In the genomic region with DNA sequence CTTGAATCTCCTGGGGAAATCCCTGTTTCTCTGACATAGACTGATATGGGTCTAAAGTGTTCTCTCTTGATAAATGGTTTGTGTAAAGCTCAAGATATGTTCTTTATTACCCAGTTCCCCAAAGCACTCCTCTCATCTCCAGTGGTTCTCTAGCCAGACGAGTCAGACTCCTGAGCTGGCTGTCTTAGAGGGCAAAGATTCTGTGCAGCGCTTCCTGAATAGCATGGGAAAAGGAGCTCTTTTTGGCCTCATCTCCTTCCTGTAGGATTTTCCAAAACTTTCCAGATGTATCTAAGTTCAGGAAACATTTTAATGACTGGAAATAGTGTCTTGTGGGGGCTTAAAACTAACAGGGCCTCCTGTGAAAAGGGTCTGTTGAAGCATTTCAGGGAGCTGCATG, we compare ENCODE assay signal across 13 mouse cellular contexts.
A peak's percentile ranks its signal among the peaks of the same experiment; 100 is the strongest.
DNase-seq lines count a peak whose midpoint lies in the region; ATAC-seq and TF ChIP-seq lines count a peak whose summit lies in the region.
"Had no signal": no experiment of that assay in that cellular context is flagged by ENCODE, and none has a peak within 500 bp of the region (broad histone marks: within the 10 kb centered on the region; RNA-seq: fewer than 3 reads in every experiment).

No protein-coding gene starts in this region.

- H3K4me3 ChIP-seq in kidney, adult 2 months (ENCODE audit: insufficient read depth, low read depth, low read length) = no peak overlapping the region
- H3K4me3 ChIP-seq in neural tube, embryonic 13.5 days = no peak overlapping the region
- H3K4me3 ChIP-seq in heart, postnatal 0 days (ENCODE audit: low read depth, low read length) = no peak overlapping the region
- H3K4me3 ChIP-seq: layer of hippocampus, adult 2 months; megakaryocyte, embryonic 14.5 days had no signal

- no peak for TF ChIP-seq EP300 in heart, postnatal 0 days (IDR thresholded peaks at IDR 0.05; ENCODE audit: low read depth)

- no peaks in the 10 kb centered on the region for H3K36me3 ChIP-seq in kidney, adult 2 months (ENCODE audit: control insufficient read depth, insufficient read depth, low read length)
- H3K36me3 ChIP-seq in neural tube, embryonic 13.5 days = no peaks in the 10 kb centered on the region
- H3K36me3 ChIP-seq in heart, postnatal 0 days (replicated peaks; ENCODE audit: control insufficient read depth, insufficient read depth, low read length) = no peaks in the 10 kb centered on the region

- H3K4me1 ChIP-seq in kidney, adult 2 months (ENCODE audit: control insufficient read depth, insufficient read depth, low read length) = no peaks in the 10 kb centered on the region
- no peaks in the 10 kb centered on the region for H3K4me1 ChIP-seq in neural tube, embryonic 13.5 days (replicated peaks)
- no peaks in the 10 kb centered on the region for H3K4me1 ChIP-seq in heart, postnatal 0 days (ENCODE audit: control insufficient read depth, insufficient read depth)

- DNase-seq in kidney, adult 2 months = peak; percentile 55
- DNase-seq in kidney, adult 8-10 months = no peak
- no peak for DNase-seq in neural tube, embryonic 10.5 days (ENCODE audit: extremely low spot score, low spot score)
- DNase-seq in heart, postnatal 0 days (ENCODE audit: low spot score) = no peak
- DNase-seq in cerebellum, adult 18-20 months = no peak
- DNase-seq in frontal cortex, adult 2 months (ENCODE audit: extremely low spot score in 1 of 2, low spot score in 1 of 2) = no peak
- DNase-seq: cerebellum, adult 2 months; lung, adult 2 months had no signal

- no peak for ATAC-seq in neural tube, embryonic 13.5 days (ENCODE audit: low read depth)
- no peak for ATAC-seq in heart, postnatal 0 days (ENCODE audit: insufficient read depth, low read depth)
- ATAC-seq: Patski had no signal

- 0 out of 2 replicates have a peak, but pooled peaks cover 3% of the 10 kb centered on the region for H3K9me3 ChIP-seq in neural tube, embryonic 13.5 days
- 0 out of 2 replicates have a peak, but pooled peaks cover 3% of the 10 kb centered on the region for H3K9me3 ChIP-seq in heart, postnatal 0 days (replicated peaks; ENCODE audit: control insufficient read depth, low read length)

- no peaks in the 10 kb centered on the region for H3K27me3 ChIP-seq in kidney, adult 2 months (replicated peaks; ENCODE audit: control insufficient read depth, insufficient read depth, low read length)
- H3K27me3 ChIP-seq in neural tube, embryonic 13.5 days = no peaks in the 10 kb centered on the region
- no peaks in the 10 kb centered on the region for H3K27me3 ChIP-seq in heart, postnatal 0 days (ENCODE audit: control insufficient read depth, insufficient read depth, low read length)
- H3K27me3 ChIP-seq: CH12.LX, Patski had no signal

- no peak overlapping the region for H3K4me2 ChIP-seq in neural tube, embryonic 13.5 days
- no peak overlapping the region for H3K4me2 ChIP-seq in heart, postnatal 0 days (ENCODE audit: low read depth, low read length)

- H3K9ac ChIP-seq in neural tube, embryonic 13.5 days = no peak overlapping the region
- H3K9ac ChIP-seq in heart, postnatal 0 days (replicated peaks; ENCODE audit: low read depth, low read length) = no peak overlapping the region

- H3K27ac ChIP-seq in kidney, adult 2 months (ENCODE audit: insufficient read depth, low read depth, low read length) = peak overlapping the region; percentile 52; the same call in 1 of the 2 replicates
- 0 out of 2 replicates have a peak overlapping the region, but pooled peaks have one; percentile 1 for H3K27ac ChIP-seq in neural tube, embryonic 13.5 days (replicated peaks)
- H3K27ac ChIP-seq in heart, postnatal 0 days (ENCODE audit: low read depth) = peak overlapping the region; percentile 60
- H3K27ac ChIP-seq: layer of hippocampus, adult 2 months had no signal

- 71% methylated on average over 2 of the region's 2 CpGs for WGBS in kidney, adult 2 months
- 68% methylated on average over 2 of the region's 2 CpGs for WGBS in neural tube, embryonic 13.5 days
- WGBS in heart, postnatal 0 days = 51% methylated on average over 2 of the region's 2 CpGs

- no peak for TF ChIP-seq CTCF in kidney, adult 2 months (conservative IDR thresholded peaks at IDR 0.05; ENCODE audit: insufficient read depth, insufficient read length, low read depth, low read length)
- TF ChIP-seq CTCF in heart, postnatal 0 days (IDR thresholded peaks at IDR 0.05; ENCODE audit: low read depth) = no peak

- TF ChIP-seq POLR2A in kidney, adult 2 months (IDR thresholded peaks at IDR 0.05; ENCODE audit: low read depth, low read length) = no peak

Comparison
In these comparisons a context has a peak if more than half of its experiments do, and no peak if none do; other contexts are left out.
1. H3K27ac ChIP-seq: peak in every context shown above with its lines; median percentile 60 in heart, postnatal 0 days; 52 in kidney, adult 2 months; 1 in neural tube, embryonic 13.5 days.